24 mouse cellular contexts compared by ENCODE assay signal in the genomic region with DNA sequence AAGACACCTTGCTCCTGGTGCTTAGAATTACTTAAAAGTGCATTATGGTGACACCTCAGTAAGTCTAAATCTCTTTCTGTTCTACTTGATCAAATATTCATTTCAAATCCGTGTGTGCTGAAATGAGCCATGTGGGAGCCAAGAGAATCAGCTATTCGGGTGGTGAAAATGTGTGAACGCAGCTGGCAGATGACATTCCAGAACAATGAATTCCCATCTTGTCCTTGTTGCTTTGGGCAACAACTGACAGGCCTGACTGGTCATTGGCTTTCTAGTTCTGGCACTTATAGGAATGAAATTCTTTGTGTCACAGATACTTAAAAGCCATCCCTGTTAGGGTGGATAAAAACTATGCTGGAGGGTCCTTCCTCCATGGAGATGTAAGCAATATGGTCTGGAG.
A peak's percentile ranks its signal among the peaks of the same experiment; 100 is the strongest.
DNase-seq lines count a peak whose midpoint lies in the region; ATAC-seq and TF ChIP-seq lines count a peak whose summit lies in the region.
"Had no signal": no experiment of that assay in that cellular context is flagged by ENCODE, and none has a peak within 500 bp of the region (broad histone marks: within the 10 kb centered on the region; RNA-seq: fewer than 3 reads in every experiment).

No protein-coding gene starts in this region.

- no peak overlapping the region for H3K4me2 ChIP-seq in hindbrain, postnatal 0 days (ENCODE audit: low read depth, low read length)
- no peak overlapping the region for H3K4me2 ChIP-seq in hindbrain, embryonic 14.5 days (replicated peaks)
- H3K4me2 ChIP-seq: embryonic facial prominence, embryonic 12.5 days; forebrain, embryonic 13.5 days; liver, embryonic 13.5 days; lung, embryonic 15.5 days; midbrain, embryonic 15.5 days had no signal

- no peak for ATAC-seq in hindbrain, postnatal 0 days
- no peak for ATAC-seq in hindbrain, embryonic 14.5 days (ENCODE audit: low FRiP score)
- ATAC-seq in erythroblast, adult 5-6 weeks (replicated peaks; ENCODE audit: low FRiP score, poor library complexity, severe bottlenecking) = no peak
- ATAC-seq: CD4-positive, CD25-positive, alpha-beta regulatory T cell, adult 4 months; forebrain, embryonic 13.5 days; midbrain, embryonic 15.5 days had no signal

- H3K36me3 ChIP-seq in hindbrain, postnatal 0 days (ENCODE audit: insufficient read depth, low read length) = no peaks in the 10 kb centered on the region
- H3K36me3 ChIP-seq in hindbrain, embryonic 14.5 days (replicated peaks; ENCODE audit: control insufficient read depth, insufficient read depth) = no peaks in the 10 kb centered on the region
- H3K36me3 ChIP-seq: embryonic facial prominence, embryonic 12.5 days; heart, embryonic 10.5 days; liver, embryonic 13.5 days; lung, embryonic 15.5 days; midbrain, embryonic 15.5 days had no signal

- H3K4me3 ChIP-seq in hindbrain, postnatal 0 days (ENCODE audit: low read length) = no peak overlapping the region
- no peak overlapping the region for H3K4me3 ChIP-seq in hindbrain, embryonic 14.5 days (replicated peaks; ENCODE audit: low read length)
- no peak overlapping the region for H3K4me3 ChIP-seq in layer of hippocampus, adult 2 months
- H3K4me3 ChIP-seq: embryonic facial prominence, embryonic 12.5 days; erythroblast, embryonic 14.5 days; forebrain, embryonic 13.5 days; gastrocnemius, adult 2 months; heart, embryonic 10.5 days; left cerebral cortex, adult 2 months; liver, embryonic 13.5 days; lung, embryonic 15.5 days; megakaryocyte, embryonic 14.5 days; midbrain, embryonic 15.5 days had no signal

- 50% methylated on average over 3 of the region's 3 CpGs for WGBS in hindbrain, postnatal 0 days
- WGBS in hindbrain, embryonic 14.5 days = 55% methylated on average over 3 of the region's 3 CpGs

- H3K4me1 ChIP-seq in hindbrain, postnatal 0 days (ENCODE audit: insufficient read depth, low read length) = no peaks in the 10 kb centered on the region
- no peaks in the 10 kb centered on the region for H3K4me1 ChIP-seq in hindbrain, embryonic 14.5 days (replicated peaks; ENCODE audit: control insufficient read depth, insufficient read depth, low read length)
- H3K4me1 ChIP-seq: embryonic facial prominence, embryonic 12.5 days; forebrain, embryonic 13.5 days; liver, embryonic 13.5 days; lung, embryonic 15.5 days; megakaryocyte, embryonic 14.5 days; midbrain, embryonic 15.5 days had no signal

- H3K27me3 ChIP-seq in hindbrain, postnatal 0 days (ENCODE audit: insufficient read depth, low read length) = no peaks in the 10 kb centered on the region
- no peaks in the 10 kb centered on the region for H3K27me3 ChIP-seq in hindbrain, embryonic 14.5 days (ENCODE audit: control insufficient read depth, insufficient read depth, low read length)
- H3K27me3 ChIP-seq: embryonic facial prominence, embryonic 12.5 days; forebrain, embryonic 13.5 days; liver, embryonic 13.5 days; lung, embryonic 15.5 days; megakaryocyte, embryonic 14.5 days; midbrain, embryonic 15.5 days had no signal

- intact Hi-C loops in heart, postnatal 10 days (cut with DNase I) = no loop called here

- H3K27ac ChIP-seq in hindbrain, postnatal 0 days = no peak overlapping the region
- no peak overlapping the region for H3K27ac ChIP-seq in hindbrain, embryonic 14.5 days
- peak overlapping the region; percentile 83 for H3K27ac ChIP-seq in layer of hippocampus, adult 2 months
- H3K27ac ChIP-seq: embryonic facial prominence, embryonic 12.5 days; forebrain, embryonic 13.5 days; gastrocnemius, adult 2 months; heart, embryonic 10.5 days; left cerebral cortex, adult 2 months; liver, embryonic 13.5 days; lung, embryonic 15.5 days; midbrain, embryonic 15.5 days had no signal

- H3K9ac ChIP-seq in hindbrain, postnatal 0 days (replicated peaks; ENCODE audit: low read length) = no peak overlapping the region
- H3K9ac ChIP-seq in hindbrain, embryonic 14.5 days = no peak overlapping the region
- H3K9ac ChIP-seq: embryonic facial prominence, embryonic 12.5 days; forebrain, embryonic 13.5 days; liver, embryonic 13.5 days; lung, embryonic 15.5 days; midbrain, embryonic 15.5 days had no signal

- H3K9me3 ChIP-seq in hindbrain, postnatal 0 days (ENCODE audit: low read length) = no peaks in the 10 kb centered on the region
- no peaks in the 10 kb centered on the region for H3K9me3 ChIP-seq in hindbrain, embryonic 14.5 days (ENCODE audit: control insufficient read depth, low read length)
- H3K9me3 ChIP-seq: embryonic facial prominence, embryonic 12.5 days; forebrain, embryonic 13.5 days; heart, embryonic 10.5 days; liver, embryonic 13.5 days; lung, embryonic 15.5 days; megakaryocyte, embryonic 14.5 days; midbrain, embryonic 15.5 days had no signal

- no peak for TF ChIP-seq CTCF in hindbrain, postnatal 0 days (IDR thresholded peaks at IDR 0.05; ENCODE audit: low read depth)
- no peak for TF ChIP-seq CTCF in layer of hippocampus, adult 2 months (conservative IDR thresholded peaks at IDR 0.05)

- peak; percentile 9 for DNase-seq in hindbrain, postnatal 0 days (ENCODE audit: low spot score)
- DNase-seq in hindbrain, embryonic 14.5 days (ENCODE audit: low spot score) = no peak
- peak; percentile 67 for DNase-seq in Muller cell, postnatal 12 days (ENCODE audit: inconsistent ontology term)
- DNase-seq in layer of hippocampus, adult 2 months (ENCODE audit: low spot score in 2 of 2) = peak; percentile 45 to 47
- peak; percentile 20 for DNase-seq in lung, postnatal 25 days (ENCODE audit: low spot score)
- no peak for DNase-seq in heart, postnatal 10 days
- no peak for DNase-seq in adrenal gland, adult (ENCODE audit: inconsistent age in 2 of 2, low spot score in 1 of 2)
- DNase-seq: adrenal gland, postnatal 36 days; cerebellum, adult 2 months; cerebellum, postnatal 25 days; gastrocnemius, adult 2 months; kidney, adult 18-20 months; kidney, postnatal 4 days; liver, embryonic 13.5 days had no signal

Comparison
In these comparisons a context has a peak if more than half of its experiments do, and no peak if none do; other contexts are left out.
1. DNase-seq: peak in hindbrain, postnatal 0 days (single experiment), Muller cell, postnatal 12 days (single experiment), layer of hippocampus, adult 2 months (2 of 2) and lung, postnatal 25 days (single experiment); none in hindbrain, embryonic 14.5 days (single experiment), heart, postnatal 10 days (0 of 2) and adrenal gland, adult (0 of 2).